Mouse (Mus musculus): ENCODE measurements at regions not wholly inside any gene's neighbourhood (a gene's known extent, or its start where the extent isn't known, plus 50 kb on each side); places are given as distances from the start of the nearest gene placed in this dataset.
"Not testable (repeated sequence)": the region's sequence is repeated elsewhere in the genome, so short reads cannot be mapped to it uniquely, and the experiment has no call there.

DNA sequence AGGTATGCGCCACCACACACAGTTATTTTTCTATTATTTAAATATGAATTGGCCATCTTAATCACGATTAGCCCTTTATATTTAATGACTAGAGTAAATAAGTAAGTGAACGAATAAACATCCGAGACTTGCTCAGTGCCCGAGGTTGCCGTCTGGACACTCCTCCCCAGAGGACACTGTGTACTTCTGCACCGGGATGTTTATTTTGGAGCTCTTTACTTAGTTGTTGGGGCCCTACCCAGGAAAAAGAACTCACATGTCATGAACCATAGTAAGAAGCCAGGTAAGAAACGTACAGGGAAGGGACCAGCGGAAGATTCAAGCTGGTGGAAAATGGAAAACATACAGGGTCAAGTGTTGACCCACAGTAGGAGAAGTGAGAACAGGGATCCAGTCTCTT is 89.0 kb downstream of the Akr1d1 start:
- ATAC-seq (replicated peaks; ENCODE audit: insufficient number of reproducible peaks, low FRiP score, low TSS enrichment, poor library complexity, severe bottlenecking): no peak

DNA sequence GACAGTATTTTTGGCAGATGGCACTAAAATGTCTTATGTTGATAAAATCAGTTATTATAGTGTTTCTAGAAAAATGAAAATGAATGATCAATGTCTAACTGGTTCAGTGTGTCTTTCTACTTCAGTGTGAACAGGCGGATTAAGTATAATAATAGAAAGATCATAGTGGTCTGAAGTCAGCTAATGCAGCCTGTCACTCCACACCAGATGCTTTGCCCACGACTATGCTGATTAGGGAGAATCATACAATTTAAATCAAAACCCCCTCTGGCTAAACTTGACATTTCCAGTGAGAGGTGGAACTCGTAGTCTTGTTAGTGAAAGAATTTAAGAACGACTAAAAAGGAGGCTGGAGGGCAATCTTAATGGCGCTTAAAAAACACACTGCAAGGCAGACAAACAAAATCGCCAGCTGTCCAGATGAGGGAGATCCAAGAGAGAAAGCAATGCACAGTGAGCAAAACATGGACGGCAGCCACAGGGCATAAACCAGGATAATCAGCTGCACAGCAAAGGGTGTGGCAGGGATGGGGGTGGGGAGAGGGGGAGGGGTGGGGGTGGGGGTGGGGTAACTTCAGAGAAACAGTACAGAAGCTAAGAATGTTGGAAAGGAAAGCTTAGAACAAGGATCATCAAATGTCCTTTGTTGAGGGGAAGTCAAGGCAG is 91.5 kb downstream of the Akr1d1 start:
- no peak for ATAC-seq (replicated peaks; ENCODE audit: insufficient number of reproducible peaks, low FRiP score, low TSS enrichment, poor library complexity, severe bottlenecking)

DNA sequence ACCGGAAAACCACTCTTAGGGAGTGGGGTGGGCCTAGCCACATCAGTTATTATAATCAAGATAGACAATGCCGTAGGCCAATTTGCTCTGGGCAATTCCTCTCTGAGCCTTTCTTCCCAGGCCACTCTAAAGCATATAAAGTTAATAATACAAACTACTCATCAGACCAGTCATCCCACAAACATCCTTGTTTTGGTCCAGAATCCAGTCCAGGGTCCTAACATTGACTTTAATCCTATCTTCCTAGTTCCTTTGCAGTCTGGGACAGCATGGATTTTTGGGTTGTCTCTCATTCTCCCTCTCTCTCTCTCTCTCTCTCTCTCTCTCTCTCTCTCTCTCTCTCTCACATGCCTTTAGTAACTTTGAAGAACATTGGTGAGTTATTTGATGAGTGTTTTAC is 92.3 kb downstream of the Akr1d1 start:
- ATAC-seq (replicated peaks; ENCODE audit: insufficient number of reproducible peaks, low FRiP score, low TSS enrichment, poor library complexity, severe bottlenecking): no peak

DNA sequence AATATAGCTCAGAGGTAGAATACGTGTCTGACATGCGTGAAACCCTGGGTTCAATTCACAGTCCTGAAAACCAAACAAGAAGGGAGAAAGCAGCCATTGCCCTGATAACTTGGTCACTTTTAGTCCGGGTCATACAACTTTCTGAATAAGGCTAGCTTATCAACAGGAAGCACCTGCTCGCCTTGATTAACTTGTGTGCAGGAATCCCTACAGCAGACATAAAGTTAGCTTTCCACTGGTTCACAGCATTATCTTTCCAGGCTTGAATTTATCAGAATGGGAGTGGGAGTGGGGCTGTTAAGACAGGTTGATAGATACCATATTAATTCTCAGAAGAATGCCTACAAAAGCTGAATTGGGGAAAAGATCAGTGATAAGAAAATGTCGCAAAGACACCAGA is 97.2 kb downstream of the Akr1d1 start:
- ATAC-seq (replicated peaks; ENCODE audit: insufficient number of reproducible peaks, low FRiP score, low TSS enrichment, poor library complexity, severe bottlenecking): no peak

DNA sequence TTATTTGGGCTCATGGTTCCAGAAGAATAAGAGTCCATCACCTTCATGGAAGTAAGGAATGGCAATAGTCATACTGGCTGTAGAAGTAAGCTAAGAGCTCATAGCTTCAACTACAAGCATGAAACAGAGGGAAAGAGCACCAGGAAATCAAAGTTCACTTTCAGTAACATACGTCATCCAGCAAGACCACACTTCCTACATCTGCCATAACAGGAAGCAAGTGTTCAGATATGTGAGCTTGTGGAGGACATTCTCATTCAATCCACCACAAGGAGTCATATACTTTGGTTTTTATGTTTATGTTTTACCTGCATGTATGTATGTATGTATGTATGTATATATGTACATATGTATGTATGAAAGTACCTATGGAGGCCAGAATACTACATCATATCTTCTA is 104.0 kb downstream of the Akr1d1 start:
- ATAC-seq (replicated peaks; ENCODE audit: insufficient number of reproducible peaks, low FRiP score, low TSS enrichment, poor library complexity, severe bottlenecking): no peak

DNA sequence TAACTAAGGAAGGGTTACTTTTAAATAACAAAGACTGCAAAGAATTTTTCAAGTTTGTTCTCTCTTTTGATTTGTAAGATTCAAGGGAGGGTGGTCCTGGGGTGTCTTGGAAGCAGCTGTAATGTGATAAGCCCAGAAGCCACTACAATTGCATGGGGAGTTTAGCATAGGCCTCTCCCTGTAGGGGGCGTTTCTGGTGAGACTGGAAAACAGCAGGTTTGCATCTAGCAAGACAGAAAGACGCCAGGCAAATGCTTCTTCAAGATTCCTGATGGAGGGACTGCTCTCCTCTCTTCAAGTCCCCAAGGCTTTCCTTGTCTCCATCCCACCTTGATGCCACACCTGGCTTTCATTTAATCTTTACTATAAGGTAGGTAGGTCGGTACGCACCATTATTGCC is 112.1 kb downstream of the Akr1d1 start:
- no peak for ATAC-seq (replicated peaks; ENCODE audit: insufficient number of reproducible peaks, low FRiP score, low TSS enrichment, poor library complexity, severe bottlenecking)

DNA sequence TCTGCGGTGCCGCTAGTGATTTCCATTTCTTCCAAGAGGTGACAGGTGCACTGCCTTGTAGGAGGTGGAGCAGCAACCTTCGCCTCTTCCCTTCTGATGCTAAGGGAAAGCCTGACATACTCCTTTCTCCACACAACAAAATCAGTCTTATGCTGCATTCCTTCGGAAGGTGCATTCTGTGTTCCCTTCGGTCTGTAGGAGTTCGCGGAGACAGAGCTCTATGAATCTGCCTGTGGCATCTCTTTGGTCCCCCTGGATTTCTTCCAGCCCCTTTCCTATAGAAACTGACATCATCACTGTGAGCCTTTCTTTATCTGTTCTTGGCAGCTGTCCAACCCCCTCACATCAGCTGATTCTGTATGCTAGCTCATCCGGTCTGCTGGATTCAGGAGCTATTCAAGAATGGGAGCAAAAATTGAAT is 112.7 kb downstream of the Akr1d1 start:
- no peak for ATAC-seq (replicated peaks; ENCODE audit: insufficient number of reproducible peaks, low FRiP score, low TSS enrichment, poor library complexity, severe bottlenecking)

DNA sequence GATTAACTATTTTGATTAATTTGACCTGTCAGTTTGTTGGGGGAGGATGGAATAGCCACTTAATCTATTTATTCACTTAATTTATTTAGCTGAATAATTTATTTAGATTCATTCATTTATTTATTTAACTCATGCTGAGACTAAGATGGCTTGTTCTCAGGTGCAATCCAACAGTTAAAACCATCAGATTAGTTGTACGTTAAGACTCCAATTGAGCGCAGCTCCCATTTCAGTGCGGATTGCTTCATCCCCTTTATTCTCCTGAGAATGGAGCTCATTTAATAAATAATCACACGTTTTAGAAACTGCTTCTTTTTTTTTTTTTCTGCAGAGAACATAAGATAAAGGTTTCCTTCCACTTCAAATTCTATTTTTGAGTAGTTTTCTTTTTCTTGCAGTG is 113.2 kb downstream of the Akr1d1 start:
- no peak for ATAC-seq (replicated peaks; ENCODE audit: insufficient number of reproducible peaks, low FRiP score, low TSS enrichment, poor library complexity, severe bottlenecking)

DNA sequence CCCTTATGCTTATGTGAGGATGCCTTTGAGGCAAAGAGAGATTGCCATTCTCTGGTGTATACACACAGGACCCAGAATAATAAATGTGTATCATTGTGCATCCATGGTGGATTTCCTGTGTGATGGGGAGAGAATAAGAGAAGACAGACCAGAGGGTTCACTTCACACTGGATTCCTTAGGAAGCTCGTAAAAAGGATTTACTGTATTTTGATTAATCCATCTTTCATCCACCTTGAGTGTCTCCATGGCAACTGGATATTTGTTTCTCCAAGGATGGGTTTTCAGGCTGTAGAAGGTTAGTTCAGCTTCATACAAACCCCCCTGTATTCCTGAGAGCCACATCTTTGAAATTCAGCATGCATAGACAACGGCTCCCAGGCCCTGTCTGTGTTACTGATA is 113.7 kb downstream of the Akr1d1 start:
- ATAC-seq (replicated peaks; ENCODE audit: insufficient number of reproducible peaks, low FRiP score, low TSS enrichment, poor library complexity, severe bottlenecking): no peak

DNA sequence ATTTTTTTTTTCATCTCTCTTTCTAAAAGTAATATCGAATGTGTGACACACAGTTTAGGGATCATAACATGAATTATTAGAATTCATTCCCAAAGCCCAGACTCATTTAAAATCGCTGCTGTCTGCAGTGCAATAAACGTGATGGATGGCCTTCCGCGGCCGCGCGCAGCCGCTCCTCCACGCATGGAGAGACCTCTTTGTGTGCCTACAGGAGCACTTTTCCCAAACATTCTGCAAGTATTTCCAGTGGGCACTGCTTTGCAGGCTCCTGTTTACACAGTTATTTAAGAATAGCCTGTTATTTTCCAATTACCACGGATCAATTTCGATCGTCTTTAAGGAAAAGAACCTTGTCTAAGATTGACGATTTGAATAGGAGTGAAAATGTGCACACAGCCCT is 115.6 kb downstream of the Akr1d1 start:
- no peak for ATAC-seq (replicated peaks; ENCODE audit: insufficient number of reproducible peaks, low FRiP score, low TSS enrichment, poor library complexity, severe bottlenecking)

DNA sequence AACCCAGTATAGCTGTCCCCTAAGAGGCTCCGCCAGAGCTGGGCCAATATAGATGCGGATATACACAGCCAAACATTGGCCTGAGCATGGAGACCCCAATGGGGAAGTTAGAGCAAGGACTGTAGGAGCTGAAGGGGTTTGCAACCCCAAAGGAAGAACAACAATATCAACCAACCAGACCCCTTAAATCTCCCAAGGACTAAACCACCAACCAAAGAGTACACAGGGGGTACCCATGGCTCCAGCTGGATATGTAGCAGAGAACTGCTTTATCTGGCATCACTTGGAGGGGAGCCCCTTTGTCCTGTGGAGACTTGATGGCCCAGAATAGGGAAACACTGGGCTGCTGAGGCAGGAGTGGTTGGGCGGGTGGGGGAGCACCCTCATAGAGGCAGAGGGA is 127.3 kb downstream of the Akr1d1 start:
- ATAC-seq (replicated peaks; ENCODE audit: insufficient number of reproducible peaks, low FRiP score, low TSS enrichment, poor library complexity, severe bottlenecking): not testable (repeated sequence)

DNA sequence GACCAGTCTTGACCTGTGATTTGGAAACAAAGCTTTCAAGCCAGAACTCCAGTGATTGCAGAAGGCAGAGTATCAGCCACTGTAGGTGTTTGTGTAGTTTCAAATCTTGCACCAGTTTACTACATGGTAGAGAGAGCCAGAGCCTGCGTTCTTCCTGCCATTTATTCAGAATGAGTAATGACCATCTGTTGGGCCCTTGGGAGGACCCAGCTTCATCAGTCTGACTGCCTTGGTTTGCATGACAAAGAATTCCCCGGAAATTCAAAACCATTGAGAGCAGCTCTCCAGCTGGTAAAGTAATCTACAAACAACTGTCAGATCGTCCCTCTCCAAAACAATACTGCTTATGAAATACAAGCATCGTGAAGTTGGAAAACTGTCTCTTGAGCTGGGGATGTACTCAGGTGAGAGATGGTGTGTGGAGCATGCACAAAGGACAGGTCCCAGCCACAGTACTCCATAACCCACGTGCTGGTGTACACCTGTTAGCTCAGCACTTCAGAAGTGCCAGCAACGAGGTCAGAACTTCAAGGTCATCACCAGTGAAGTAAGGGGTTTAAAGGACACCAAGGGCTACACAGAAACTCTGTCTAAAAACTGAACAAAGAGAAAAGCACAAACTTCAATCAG is 128.2 kb downstream of the Akr1d1 start:
- no peak for ATAC-seq (replicated peaks; ENCODE audit: insufficient number of reproducible peaks, low FRiP score, low TSS enrichment, poor library complexity, severe bottlenecking)

DNA sequence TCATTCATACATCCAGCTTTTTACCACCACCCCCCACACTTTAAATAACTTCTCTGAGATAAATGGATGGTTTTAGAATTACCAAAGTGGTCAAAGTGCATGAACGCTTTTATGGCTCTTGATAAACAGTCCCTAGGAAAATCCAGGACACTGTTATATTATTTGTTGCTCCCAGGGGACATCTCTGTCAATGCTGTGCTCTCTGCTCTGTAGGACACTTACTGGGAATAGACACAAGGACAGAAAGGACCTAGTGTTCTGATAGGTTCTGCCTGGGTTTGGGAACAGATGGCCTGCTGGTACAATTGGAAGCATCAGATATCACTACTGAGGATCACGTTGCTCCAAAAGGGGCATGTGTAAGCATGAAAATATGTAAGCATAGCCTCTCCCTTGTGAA is 132.8 kb downstream of the Akr1d1 start:
- no peak for ATAC-seq (replicated peaks; ENCODE audit: insufficient number of reproducible peaks, low FRiP score, low TSS enrichment, poor library complexity, severe bottlenecking)

DNA sequence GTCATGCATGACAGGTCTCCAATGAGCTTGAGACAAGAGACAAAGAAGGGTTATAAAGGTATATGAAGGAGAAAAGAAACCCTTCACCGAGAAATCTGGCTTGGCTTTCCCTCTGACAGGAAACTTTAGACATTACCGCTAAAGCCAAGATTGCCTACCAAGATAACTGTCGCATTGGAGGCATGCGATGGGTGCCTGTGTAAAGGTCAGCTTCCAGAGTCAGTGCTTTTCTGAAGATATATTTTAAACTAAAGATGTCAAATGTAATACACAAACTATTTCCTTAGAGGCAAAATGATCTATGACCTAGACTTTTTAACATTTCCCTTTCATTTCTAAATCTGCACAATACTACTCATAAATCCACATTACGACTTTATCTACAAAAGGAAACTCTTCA is 135.6 kb downstream of the Akr1d1 start:
- no peak for ATAC-seq (replicated peaks; ENCODE audit: insufficient number of reproducible peaks, low FRiP score, low TSS enrichment, poor library complexity, severe bottlenecking)

DNA sequence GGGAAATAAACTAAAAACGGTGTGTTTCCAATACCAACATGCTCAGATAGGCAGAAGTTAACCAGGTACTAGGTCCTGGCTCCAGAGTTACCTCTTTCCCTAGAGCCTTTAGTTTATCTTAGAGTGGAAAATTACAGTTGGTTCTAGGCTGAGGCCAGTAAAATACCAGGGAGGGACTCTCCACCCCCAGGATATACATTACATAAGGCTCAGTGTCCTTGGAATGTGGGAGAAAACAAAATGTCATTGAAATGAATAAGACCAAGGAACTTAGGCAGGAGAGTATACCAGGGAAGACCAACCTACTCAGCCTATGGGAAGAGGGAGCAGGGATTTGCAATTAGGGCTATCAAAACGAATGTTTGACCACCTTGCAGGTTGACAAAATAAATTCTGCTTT is 139.4 kb downstream of the Akr1d1 start:
- ATAC-seq (replicated peaks; ENCODE audit: insufficient number of reproducible peaks, low FRiP score, low TSS enrichment, poor library complexity, severe bottlenecking): no peak

DNA sequence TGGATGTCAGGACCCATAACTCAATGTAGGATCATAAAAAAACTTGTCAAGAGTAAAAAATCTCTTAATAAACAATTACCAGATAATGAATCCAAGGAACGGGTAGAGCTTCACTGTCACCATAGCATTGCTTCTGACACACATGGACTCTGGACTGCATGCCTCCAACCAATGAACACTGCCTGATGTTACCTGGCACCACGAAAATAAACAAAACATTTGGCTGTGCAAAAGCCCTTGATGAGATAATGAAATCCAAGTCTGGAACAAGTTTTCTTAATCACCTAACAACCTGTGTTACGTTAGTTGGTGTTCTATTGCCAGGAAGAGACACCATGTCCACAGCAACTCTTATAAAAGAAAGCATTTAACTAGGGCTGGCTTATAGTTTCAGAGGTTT is 140.7 kb downstream of the Akr1d1 start:
- ATAC-seq (replicated peaks; ENCODE audit: insufficient number of reproducible peaks, low FRiP score, low TSS enrichment, poor library complexity, severe bottlenecking): no peak

DNA sequence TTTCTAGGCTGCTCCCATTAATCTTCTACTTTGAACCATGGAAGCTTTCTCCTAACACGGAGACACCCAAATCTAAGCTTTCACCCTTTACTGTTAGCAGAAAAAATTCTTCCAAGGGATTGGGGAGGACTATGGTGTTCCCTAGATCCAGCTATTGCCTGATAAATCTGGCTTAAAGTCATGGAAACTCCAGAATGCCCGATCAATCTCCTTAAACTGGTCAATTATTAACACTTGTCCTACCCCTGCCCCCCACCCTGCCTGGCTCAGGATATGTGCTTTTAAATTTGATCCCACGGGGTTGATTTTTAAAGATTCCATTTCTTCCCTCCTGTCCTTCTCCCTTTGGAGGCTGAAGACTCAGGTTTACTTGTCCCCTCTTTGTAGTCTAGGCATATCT is 149.9 kb downstream of the Akr1d1 start:
- ATAC-seq (replicated peaks; ENCODE audit: insufficient number of reproducible peaks, low FRiP score, low TSS enrichment, poor library complexity, severe bottlenecking): no peak

DNA sequence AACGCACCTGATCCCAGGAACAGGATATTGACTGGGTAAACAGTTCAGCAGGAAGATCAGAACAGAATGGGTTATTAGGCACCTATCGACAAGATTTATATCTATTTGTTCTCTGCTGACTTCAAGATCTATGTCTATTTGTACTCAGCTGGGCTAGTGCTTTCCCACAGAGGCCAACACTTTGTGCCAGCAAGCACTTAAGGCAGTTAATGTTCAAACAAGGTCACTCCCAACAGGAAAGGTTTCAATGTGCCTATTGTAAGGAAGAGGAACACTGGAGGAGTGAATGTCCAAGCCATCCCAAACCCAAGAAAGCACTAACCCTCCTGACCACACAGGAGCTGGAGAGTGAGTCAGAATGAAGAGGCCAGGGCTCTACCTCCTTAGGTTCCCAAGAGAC is 151.4 kb downstream of the Akr1d1 start:
- not testable (repeated sequence) for ATAC-seq (replicated peaks; ENCODE audit: insufficient number of reproducible peaks, low FRiP score, low TSS enrichment, poor library complexity, severe bottlenecking)

DNA sequence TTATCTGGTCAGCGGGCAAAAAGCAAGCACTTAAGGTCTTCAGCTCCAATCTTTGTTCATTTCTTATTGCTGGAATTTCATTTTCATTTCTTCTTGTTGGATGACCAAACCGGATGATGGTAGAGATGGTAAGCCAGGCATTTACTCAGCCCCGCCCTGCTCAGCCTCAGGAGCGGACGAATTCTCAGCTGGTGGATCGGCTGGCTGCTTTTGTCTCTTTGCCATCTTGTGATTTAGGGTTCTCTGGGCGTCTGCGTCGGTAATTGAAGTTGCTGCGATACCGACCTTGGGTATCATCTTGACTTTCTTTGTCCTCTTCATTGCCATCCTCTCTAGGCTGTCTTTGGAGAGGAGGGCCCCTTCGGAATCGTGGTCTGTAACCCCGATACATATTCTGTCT is 156.1 kb downstream of the Akr1d1 start:
- no peak for ATAC-seq (replicated peaks; ENCODE audit: insufficient number of reproducible peaks, low FRiP score, low TSS enrichment, poor library complexity, severe bottlenecking)

DNA sequence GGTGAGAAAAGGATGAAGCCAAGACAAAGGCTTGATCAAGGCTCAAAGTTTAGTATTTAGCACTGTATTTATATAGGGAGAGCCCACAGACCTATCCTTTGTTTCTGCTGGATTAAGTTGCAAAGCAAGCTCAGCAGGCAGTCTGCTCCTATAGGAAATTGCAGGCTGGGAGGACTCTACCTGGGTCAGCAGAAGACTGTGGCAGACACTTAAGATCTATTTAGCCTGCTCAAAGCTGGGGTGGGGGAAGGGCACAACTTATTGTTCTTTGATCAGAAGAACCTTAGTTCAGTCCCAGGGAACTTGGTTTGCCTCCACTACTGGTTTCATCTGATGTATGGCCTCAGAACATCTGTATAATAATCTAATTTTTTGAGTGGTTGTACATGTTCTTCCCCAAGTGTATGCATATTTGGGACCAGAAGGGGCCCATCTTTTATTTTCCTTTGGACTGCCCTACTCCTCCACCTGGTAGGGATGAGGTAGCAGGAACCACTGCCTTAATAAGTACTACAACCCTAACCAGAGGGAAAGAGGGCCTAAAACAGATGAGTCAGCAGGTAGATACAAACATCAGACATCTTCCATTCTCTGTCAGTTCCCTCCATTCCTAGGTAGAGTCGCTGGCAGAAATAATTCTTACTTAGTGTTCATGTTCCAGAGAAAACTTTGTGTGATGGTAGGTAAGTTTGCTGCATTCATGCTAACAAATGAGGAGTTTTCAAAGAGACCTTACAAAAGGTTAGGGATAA is 159.1 kb downstream of the Akr1d1 start:
- no peak for ATAC-seq (replicated peaks; ENCODE audit: insufficient number of reproducible peaks, low FRiP score, low TSS enrichment, poor library complexity, severe bottlenecking)
